Comparison of ENCODE assay signal across 21 mouse cellular contexts in the genomic region with DNA sequence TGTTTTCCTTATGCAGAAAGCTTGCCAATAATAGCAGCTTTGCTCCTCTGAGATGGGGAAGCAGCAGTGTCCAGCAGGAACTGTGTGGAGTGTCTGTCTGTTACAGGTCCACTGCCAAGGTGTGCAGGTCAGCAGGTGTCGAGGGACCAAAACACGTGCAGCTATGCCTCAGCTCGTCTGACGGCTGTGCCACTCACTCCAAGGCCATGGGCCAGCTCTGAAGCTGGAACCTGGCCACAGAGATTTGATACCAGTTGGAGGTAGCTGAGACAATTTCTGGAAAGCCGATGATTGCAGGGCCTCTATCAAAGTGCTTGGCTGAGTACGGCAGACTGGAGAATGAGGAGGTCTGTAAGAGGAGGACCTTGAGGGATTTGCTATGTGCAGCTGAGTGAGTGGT. TPM values are rescaled to one million over a fixed set of nuclear protein-coding genes. Genes with fewer than 3 reads are reported as not detected.
DNase-seq lines count a peak whose midpoint lies in the region; ATAC-seq lines count a peak whose summit lies in the region.
"Had no signal": no experiment of that assay in that cellular context is flagged by ENCODE, and none has a peak within 500 bp of the region (broad histone marks: within the 10 kb centered on the region; RNA-seq: fewer than 3 reads in every experiment).

No protein-coding gene starts in this region.

- peak; percentile 7 to 15 for DNase-seq in cerebellum, adult 18-20 months
- no peak for DNase-seq in cerebellum, adult 11 months
- DNase-seq in gastrocnemius, adult 18-20 months (ENCODE audit: low spot score), result peak; percentile 9
- no peak for DNase-seq in gastrocnemius, postnatal 25 days
- peak; percentile 25 to 42 for DNase-seq in heart, postnatal 14 days
- DNase-seq in heart, adult 11 months, result no peak
- DNase-seq: adrenal gland, postnatal 10 days; kidney, adult 8-10 months; kidney, postnatal 14 days; lung, postnatal 4 days; midbrain, embryonic 14.5 days; thymus, adult 18-20 months; thymus, postnatal 36 days had no signal

- no peak overlapping the region for H3K4me2 ChIP-seq in kidney, embryonic 15.5 days
- H3K4me2 ChIP-seq: embryonic facial prominence, embryonic 13.5 days; intestine, embryonic 15.5 days had no signal

- no peak overlapping the region for H3K4me3 ChIP-seq in kidney, embryonic 15.5 days (replicated peaks)
- H3K4me3 ChIP-seq: embryonic facial prominence, embryonic 13.5 days; hindbrain, embryonic 10.5 days; intestine, embryonic 15.5 days had no signal

- intact Hi-C loops in heart, postnatal 14 days (cut with DNase I), result no loop called here

- H3K27me3 ChIP-seq in kidney, embryonic 15.5 days, result no peaks in the 10 kb centered on the region
- H3K27me3 ChIP-seq: embryonic facial prominence, embryonic 13.5 days; intestine, embryonic 15.5 days had no signal

- 71% methylated on average over 6 of the region's 6 CpGs for WGBS in kidney, embryonic 15.5 days

- no peak overlapping the region for H3K9ac ChIP-seq in kidney, embryonic 15.5 days
- H3K9ac ChIP-seq: embryonic facial prominence, embryonic 13.5 days; intestine, embryonic 15.5 days had no signal

- no peak overlapping the region for H3K27ac ChIP-seq in kidney, embryonic 15.5 days
- H3K27ac ChIP-seq: embryonic facial prominence, embryonic 13.5 days; hindbrain, embryonic 10.5 days; intestine, embryonic 15.5 days had no signal

- ATAC-seq in kidney, embryonic 15.5 days (replicated peaks; ENCODE audit: low FRiP score), result no peak
- ATAC-seq: forebrain, embryonic 14.5 days; hindbrain, embryonic 16.5 days; intestine, embryonic 15.5 days had no signal

- no peaks in the 10 kb centered on the region for H3K9me3 ChIP-seq in kidney, embryonic 15.5 days (replicated peaks)
- H3K9me3 ChIP-seq: embryonic facial prominence, embryonic 13.5 days; hindbrain, embryonic 10.5 days; intestine, embryonic 15.5 days had no signal

- 0 out of 2 replicates have a peak, but pooled peaks cover 6% of the 10 kb centered on the region for H3K4me1 ChIP-seq in kidney, embryonic 15.5 days
- H3K4me1 ChIP-seq: hindbrain, embryonic 10.5 days; intestine, embryonic 15.5 days had no signal

- no peaks in the 10 kb centered on the region for H3K36me3 ChIP-seq in kidney, embryonic 15.5 days
- H3K36me3 ChIP-seq: embryonic facial prominence, embryonic 13.5 days; hindbrain, embryonic 10.5 days; intestine, embryonic 15.5 days had no signal

RNA-seq across cellular contexts. Expression of a gene that starts 24.0 kb away (rescaled TPM):
- under 1 TPM in 1 of 2 experiments, not detected in 1; 0.50 TPM for total RNA-seq in gastrocnemius, adult 18-20 months (2021)
- 1 to 10 TPM in 1 of 2 experiments, under 1 TPM in 1; 0.67 to 1.2 TPM for total RNA-seq in gastrocnemius, postnatal 25 days (2021)
- 10 to 100 TPM; 11.7 to 12.8 TPM for total RNA-seq in heart, postnatal 14 days (2021)
- polyA plus RNA-seq in kidney, embryonic 15.5 days (2015; fragmentation: Nextera tagmentation; extraction: Ambion mirVana), result 4.6 TPM in 2 replicates
- total RNA-seq: granulocyte monocyte progenitor cell, adult 5-6 weeks; megakaryocyte-erythroid progenitor cell, adult 5-6 weeks had no signal

Comparison
In these comparisons a context has a peak if more than half of its experiments do, and no peak if none do; other contexts are left out.
1. DNase-seq: peak in cerebellum, adult 18-20 months (2 of 2), gastrocnemius, adult 18-20 months (single experiment) and heart, postnatal 14 days (2 of 2); none in cerebellum, adult 11 months (single experiment), gastrocnemius, postnatal 25 days (single experiment) and heart, adult 11 months (single experiment).
2. RNA of a gene that starts 24.0 kb away (total RNA-seq): 11.7 to 12.8 TPM in heart, postnatal 14 days; 0.67 to 1.2 TPM in gastrocnemius, postnatal 25 days and 0.50 TPM in gastrocnemius, adult 18-20 months; every median in the first group is over 4 times any median in the second.